Mouse (Mus musculus): ENCODE measurements around the gene Exd2. TPM values are rescaled to one million over a fixed set of nuclear protein-coding genes. Genes with fewer than 3 reads are reported as not detected.

The Exd2 gene
- 30.0 and 30.3 TPM in 2 replicates for polyA plus RNA-seq (2015; fragmentation: Nextera tagmentation; extraction: Ambion mirVana)

- Histone ChIP-seq H3K27me3 (no peaks in the 10 kb centered on the region), H3K9me3 (replicated peaks) (no peaks in the 10 kb centered on the region), H3K4me2 (peak within 1 kb of the TSS; percentile 85), H3K4me3 (replicated peaks) (peak within 1 kb of the TSS; percentile 97), H3K36me3 (no peaks in the 10 kb centered on the region), H3K27ac (peak within 1 kb of the TSS; percentile 94), H3K9ac (peak within 1 kb of the TSS; percentile 78), H3K4me1 (peaks cover 8% of the 10 kb centered on the region)
- peak; percentile 99 for ATAC-seq (replicated peaks; ENCODE audit: low FRiP score)
- under 1% methylated on average over 45 of the region's 45 CpGs for WGBS
Measured at GRCm38 (mm10) chr12:80462942-80463651, at the start of gene Exd2. Gene Exd2 (plus strand): TSS chr12:80463095.

GRCm38 (mm10) chr12:80415100-80415499 lies 47.8 kb upstream of the Exd2 start:
- Histone ChIP-seq H3K27me3 (no peaks in the 10 kb centered on the region), H3K4me2 (no peak overlapping the region), H3K4me1 (no peaks in the 10 kb centered on the region), H3K9me3 (replicated peaks) (peaks cover 8% of the 10 kb centered on the region; the same call in 1 of the 2 replicates), H3K9ac (no peak overlapping the region), H3K36me3 (peaks cover 57% of the 10 kb centered on the region), H3K4me3 (replicated peaks) (no peak overlapping the region), H3K27ac (no peak overlapping the region)
- ATAC-seq (replicated peaks; ENCODE audit: low FRiP score) = no peak
- 92% methylated on average over 2 of the region's 2 CpGs for WGBS

- no peaks in the 10 kb centered on the region for H3K4me1 ChIP-seq
- H3K36me3 ChIP-seq = peaks cover 45% of the 10 kb centered on the region
- H3K27ac ChIP-seq = no peak overlapping the region
- no peak for ATAC-seq (replicated peaks; ENCODE audit: low FRiP score)
- no peak overlapping the region for H3K4me3 ChIP-seq (replicated peaks)
- H3K9ac ChIP-seq = no peak overlapping the region
- no peaks in the 10 kb centered on the region for H3K9me3 ChIP-seq (replicated peaks)
- no peaks in the 10 kb centered on the region for H3K27me3 ChIP-seq
- WGBS = 93% methylated on average over 3 of the region's 3 CpGs
- H3K4me2 ChIP-seq = no peak overlapping the region
Measured at GRCm38 (mm10) chr12:80427683-80428082, 35.2 kb upstream of the Exd2 start.

- 0 out of 2 replicates have a peak overlapping the region, but pooled peaks have one; percentile 1 for H3K4me2 ChIP-seq
- 50% methylated on average over 4 of the region's 4 CpGs for WGBS
- H3K4me3 ChIP-seq (replicated peaks) = no peak overlapping the region
- H3K4me1 ChIP-seq = peaks cover 20% of the 10 kb centered on the region
- H3K9ac ChIP-seq = no peak overlapping the region
- ATAC-seq (replicated peaks; ENCODE audit: low FRiP score) = no peak
- peaks cover 19% of the 10 kb centered on the region for H3K36me3 ChIP-seq
- H3K27me3 ChIP-seq = no peaks in the 10 kb centered on the region
- H3K27ac ChIP-seq = no peak overlapping the region
- H3K9me3 ChIP-seq (replicated peaks) = no peaks in the 10 kb centered on the region
Measured at GRCm38 (mm10) chr12:80433266-80433665, 29.6 kb upstream of the Exd2 start.

- 3% methylated on average over 8 of the region's 10 CpGs for WGBS
- Histone ChIP-seq H3K9me3 (replicated peaks) (no peaks in the 10 kb centered on the region), H3K4me2 (peak overlapping the region; percentile 82), H3K36me3 (peaks cover 13% of the 10 kb centered on the region), H3K4me1 (peaks cover 20% of the 10 kb centered on the region), H3K4me3 (replicated peaks) (peak overlapping the region; percentile 76), H3K27ac (peak overlapping the region; percentile 98), H3K9ac (peak overlapping the region; percentile 88), H3K27me3 (no peaks in the 10 kb centered on the region)
- no peak for ATAC-seq (replicated peaks; ENCODE audit: low FRiP score)
Measured at GRCm38 (mm10) chr12:80434601-80434960, 28.3 kb upstream of the Exd2 start.

- Histone ChIP-seq H3K27ac (peak overlapping the region; percentile 98), H3K4me3 (replicated peaks) (peak overlapping the region; percentile 76), H3K9ac (peak overlapping the region; percentile 88), H3K4me2 (peak overlapping the region; percentile 82), H3K27me3 (no peaks in the 10 kb centered on the region), H3K4me1 (peaks cover 20% of the 10 kb centered on the region), H3K9me3 (replicated peaks) (no peaks in the 10 kb centered on the region), H3K36me3 (peaks cover 10% of the 10 kb centered on the region)
- peak; percentile 83 for ATAC-seq (replicated peaks; ENCODE audit: low FRiP score)
- under 1% methylated on average over 62 of the region's 64 CpGs for WGBS
Measured at GRCm38 (mm10) chr12:80434961-80435691, 27.8 kb upstream of the Exd2 start.

GRCm38 (mm10) chr12:80435887-80436286 lies 27.0 kb upstream of the Exd2 start:
- Histone ChIP-seq H3K27me3 (no peaks in the 10 kb centered on the region), H3K9ac (peak overlapping the region; percentile 88), H3K4me1 (peaks cover 20% of the 10 kb centered on the region), H3K9me3 (replicated peaks) (no peaks in the 10 kb centered on the region), H3K27ac (peak overlapping the region; percentile 98), H3K4me2 (peak overlapping the region; percentile 82), H3K4me3 (replicated peaks) (peak overlapping the region; percentile 76), H3K36me3 (peaks cover 10% of the 10 kb centered on the region)
- peak; percentile 45 for ATAC-seq (replicated peaks; ENCODE audit: low FRiP score)
- WGBS = 0% methylated on average over 9 of the region's 10 CpGs

GRCm38 (mm10) chr12:80436336-80436976 lies 26.4 kb upstream of the Exd2 start, which contains the start of gene Dcaf5:
Gene Dcaf5 (minus strand): TSS chr12:80436601.
- WGBS = under 1% methylated on average over 65 of the region's 79 CpGs
- Histone ChIP-seq H3K9ac (peak within 1 kb of the TSS; percentile 88), H3K4me1 (peaks cover 20% of the 10 kb centered on the region), H3K36me3 (peaks cover 5% of the 10 kb centered on the region), H3K9me3 (replicated peaks) (no peaks in the 10 kb centered on the region), H3K27me3 (no peaks in the 10 kb centered on the region), H3K4me3 (replicated peaks) (peak within 1 kb of the TSS; percentile 76), H3K27ac (peak within 1 kb of the TSS; percentile 98), H3K4me2 (peak within 1 kb of the TSS; percentile 82)
- ATAC-seq (replicated peaks; ENCODE audit: low FRiP score) = peak; percentile 69

GRCm38 (mm10) chr12:80437051-80437675 lies 25.7 kb upstream of the Exd2 start:
- Histone ChIP-seq H3K9me3 (replicated peaks) (no peaks in the 10 kb centered on the region), H3K4me1 (peaks cover 20% of the 10 kb centered on the region), H3K4me2 (peak overlapping the region; percentile 82), H3K4me3 (replicated peaks) (peak overlapping the region; percentile 76), H3K27ac (peak overlapping the region; percentile 98; the same call in 1 of the 2 replicates), H3K27me3 (no peaks in the 10 kb centered on the region), H3K36me3 (peaks cover 5% of the 10 kb centered on the region), H3K9ac (peak overlapping the region; percentile 88)
- ATAC-seq (replicated peaks; ENCODE audit: low FRiP score) = no peak
- 37% methylated on average over 4 of the region's 4 CpGs for WGBS

- no peak overlapping the region for H3K27ac ChIP-seq
- no peaks in the 10 kb centered on the region for H3K36me3 ChIP-seq
- no peak overlapping the region for H3K4me2 ChIP-seq
- no peak overlapping the region for H3K9ac ChIP-seq
- no peak for ATAC-seq (replicated peaks; ENCODE audit: low FRiP score)
- WGBS = 83% methylated on average over 2 of the region's 2 CpGs
- no peak overlapping the region for H3K4me3 ChIP-seq (replicated peaks)
- peaks cover 7% of the 10 kb centered on the region for H3K4me1 ChIP-seq
- no peaks in the 10 kb centered on the region for H3K9me3 ChIP-seq (replicated peaks)
- H3K27me3 ChIP-seq = no peaks in the 10 kb centered on the region
Measured at GRCm38 (mm10) chr12:80440957-80441356, 21.9 kb upstream of the Exd2 start.

- Histone ChIP-seq H3K4me1 (no peaks in the 10 kb centered on the region), H3K27ac (no peak overlapping the region), H3K9ac (no peak overlapping the region), H3K4me2 (no peak overlapping the region), H3K36me3 (no peaks in the 10 kb centered on the region), H3K27me3 (no peaks in the 10 kb centered on the region), H3K9me3 (replicated peaks) (no peaks in the 10 kb centered on the region), H3K4me3 (replicated peaks) (no peak overlapping the region)
- no peak for ATAC-seq (replicated peaks; ENCODE audit: low FRiP score)
- whole genome bisulfite sequencing = 83% methylated on average over 9 of the region's 9 CpGs
Measured at GRCm38 (mm10) chr12:80444525-80445109, 18.3 kb upstream of the Exd2 start.

All from kidney, embryonic 15.5 days (tissue).